Mouse (Mus musculus) spleen, adult 2 months (tissue): ENCODE data around the gene Prox1.

Source experiments
- CTCF ChIP-seq: fragments of 200-500 bp; IDR thresholded peaks from 2 replicates; pipeline ENCODE4 v1.5.1; 2011; ENCODE audit warnings: mild to moderate bottlenecking, inconsistent platforms; ENCODE audit not compliant: insufficient read depth, insufficient read length, insufficient replicate concordance; ENCODE audit errors: extremely low read depth
- POLR2A ChIP-seq: fragments of 200-500 bp; IDR thresholded peaks from 2 replicates; pipeline ENCODE4 v1.6.1; 2011; ENCODE audit warnings: low read depth, low read length, inconsistent platforms

- TF ChIP-seq CTCF (no peak), POLR2A (no peak)
Measured at GRCm38 (mm10) chr1:190149233-190149741, 21.2 kb downstream of the Prox1 start.
